Mouse (Mus musculus): ENCODE measurements around the gene Ndufab1. TPM values are rescaled to one million over a fixed set of nuclear protein-coding genes. Genes with fewer than 3 reads are reported as not detected.
"Not testable (repeated sequence)": the region's sequence is repeated elsewhere in the genome, so short reads cannot be mapped to it uniquely, and the experiment has no call there.

The Ndufab1 gene
- polyA plus RNA-seq, 1 experiment = 361 TPM

DNA sequence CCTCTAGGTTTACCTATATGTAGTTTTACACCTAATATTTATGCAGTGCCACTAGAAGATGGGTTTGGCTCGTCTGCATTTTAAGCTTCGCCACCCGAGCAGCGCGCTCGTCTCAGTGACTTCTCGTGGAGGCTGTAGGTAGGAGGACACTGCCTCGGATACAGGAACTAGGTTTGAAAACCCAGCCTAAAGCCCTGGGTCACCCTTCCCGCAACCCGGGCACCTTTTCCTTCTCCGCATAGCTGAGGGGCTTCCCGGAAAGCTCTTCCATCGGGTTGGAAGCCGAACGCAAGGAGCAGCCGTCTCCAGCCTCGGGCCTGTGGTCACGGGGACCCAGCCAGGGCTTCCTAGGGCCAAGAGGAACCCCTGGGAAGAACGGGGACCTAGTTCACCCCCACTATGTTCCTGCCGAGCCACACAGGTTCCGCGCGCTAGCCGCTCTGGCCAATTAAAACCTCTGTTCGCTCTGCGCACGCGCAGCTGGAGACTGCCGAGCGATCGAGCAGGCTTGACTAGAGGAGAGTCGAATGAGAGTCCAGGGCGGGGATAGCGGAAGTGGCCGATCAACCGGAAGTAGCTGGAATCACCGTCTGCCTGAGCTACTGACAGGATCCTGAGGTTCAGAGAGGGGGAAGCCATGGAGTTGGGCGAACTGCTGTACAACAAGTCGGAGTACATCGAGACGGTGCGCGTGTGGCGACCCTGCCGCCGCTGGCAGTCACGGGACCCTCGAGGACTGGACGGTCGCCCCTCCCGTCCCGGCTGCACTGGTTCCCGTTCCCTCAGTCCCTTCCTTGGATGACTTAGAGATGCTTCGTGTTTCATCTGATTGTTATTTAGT lies 31.0 kb upstream of the Ndufab1 start, which contains the start of the genes Palb2 and Dctn5:
TSS of gene Palb2 (minus strand) at position 489 of the 841 bp plus-strand sequence.
TSS of gene Dctn5 (plus strand) at position 545 of the 841 bp plus-strand sequence.
- peaks cover 19% of the 10 kb centered on the region for H3K36me3 ChIP-seq (ENCODE audit: control insufficient read depth, insufficient read depth, low read length)
- peak; percentile 100 for DNase-seq
- H3K4me1 ChIP-seq (replicated peaks; ENCODE audit: control insufficient read depth, insufficient read depth, low read length) = peaks cover 2% of the 10 kb centered on the region; the same call in 1 of the 2 replicates
- TF ChIP-seq CTCF (IDR thresholded peaks at IDR 0.05; ENCODE audit: borderline replicate concordance, control insufficient read depth, extremely low read depth, insufficient read depth, low read length, poor library complexity) = 0 out of 2 replicates have a peak, but pooled peaks have one; percentile 42
- peak; percentile 82 for TF ChIP-seq POLR2A (IDR thresholded peaks at IDR 0.05; ENCODE audit: control insufficient read depth, extremely low read depth, insufficient read depth, low read length, poor library complexity)
- under 1% methylated on average over 54 of the region's 54 CpGs for WGBS
- H3K4me3 ChIP-seq (ENCODE audit: control insufficient read depth, insufficient read depth, low read length) = peak within 1 kb of the TSS; percentile 72
- no peak within 1 kb of the TSS for H3K27ac ChIP-seq (ENCODE audit: control insufficient read depth, insufficient read depth, low read length)
- no peaks in the 10 kb centered on the region for H3K27me3 ChIP-seq (ENCODE audit: control insufficient read depth, insufficient read depth, low read length)

DNA sequence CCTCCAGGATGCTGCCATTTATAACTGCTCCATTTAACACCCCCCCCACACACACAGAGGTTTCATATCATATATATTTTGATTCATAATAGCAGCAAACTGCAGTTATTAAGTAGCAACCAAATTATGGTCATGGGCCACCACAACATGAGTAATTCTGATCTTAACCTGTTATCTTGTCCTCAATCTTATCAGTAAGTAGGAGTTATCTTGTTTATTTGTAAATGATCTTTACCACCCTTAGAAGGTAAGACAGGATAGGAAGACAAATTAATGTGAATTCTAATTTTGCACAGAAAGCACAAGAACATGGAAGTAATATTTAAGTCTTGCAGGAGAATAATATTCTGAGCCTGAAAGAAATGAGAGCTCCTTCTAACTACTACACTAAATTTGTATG lies 30.1 kb upstream of the Ndufab1 start:
- peaks cover 2% of the 10 kb centered on the region; the same call in 1 of the 2 replicates for H3K4me1 ChIP-seq (replicated peaks; ENCODE audit: control insufficient read depth, insufficient read depth, low read length)
- TF ChIP-seq CTCF (IDR thresholded peaks at IDR 0.05; ENCODE audit: borderline replicate concordance, control insufficient read depth, extremely low read depth, insufficient read depth, low read length, poor library complexity) = no peak
- no peak for TF ChIP-seq POLR2A (IDR thresholded peaks at IDR 0.05; ENCODE audit: control insufficient read depth, extremely low read depth, insufficient read depth, low read length, poor library complexity)
- no peak for DNase-seq

DNA sequence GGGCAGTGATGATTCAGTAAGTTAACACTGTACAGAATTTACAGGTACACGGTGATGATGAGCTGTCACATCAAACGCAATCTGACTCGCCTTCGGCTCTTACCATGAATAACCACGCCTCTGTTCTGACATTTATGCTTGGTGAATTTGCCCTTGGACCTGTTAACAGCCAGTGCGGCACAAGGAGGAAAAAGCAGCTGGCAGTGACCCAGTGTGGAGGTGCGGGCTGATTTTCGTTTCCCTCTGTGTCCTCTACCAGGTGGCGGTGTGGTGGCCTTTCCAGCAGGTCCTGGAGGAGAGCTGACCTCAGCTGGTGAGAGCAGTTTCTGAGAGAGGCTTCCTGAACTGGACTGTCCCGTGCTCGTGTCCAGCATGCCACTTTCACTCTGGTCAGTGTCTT lies 25.3 kb upstream of the Ndufab1 start:
- Histone ChIP-seq H3K36me3 (ENCODE audit: control insufficient read depth, insufficient read depth, low read length) (peaks cover 19% of the 10 kb centered on the region), H3K4me1 (replicated peaks; ENCODE audit: control insufficient read depth, insufficient read depth, low read length) (no peaks in the 10 kb centered on the region), H3K27ac (ENCODE audit: control insufficient read depth, insufficient read depth, low read length) (no peak overlapping the region), H3K4me3 (ENCODE audit: control insufficient read depth, insufficient read depth, low read length) (no peak overlapping the region), H3K27me3 (ENCODE audit: control insufficient read depth, insufficient read depth, low read length) (no peaks in the 10 kb centered on the region)
- 97% methylated on average over 11 of the region's 11 CpGs for WGBS
- no peak for TF ChIP-seq CTCF (IDR thresholded peaks at IDR 0.05; ENCODE audit: borderline replicate concordance, control insufficient read depth, extremely low read depth, insufficient read depth, low read length, poor library complexity)
- no peak for TF ChIP-seq POLR2A (IDR thresholded peaks at IDR 0.05; ENCODE audit: control insufficient read depth, extremely low read depth, insufficient read depth, low read length, poor library complexity)
- no peak for DNase-seq

More for the DNA sequence above, 30.1 kb upstream of the Ndufab1 start:
- Histone ChIP-seq H3K27me3 (ENCODE audit: control insufficient read depth, insufficient read depth, low read length) (no peaks in the 10 kb centered on the region), H3K36me3 (ENCODE audit: control insufficient read depth, insufficient read depth, low read length) (peaks cover 18% of the 10 kb centered on the region), H3K27ac (ENCODE audit: control insufficient read depth, insufficient read depth, low read length) (no peak overlapping the region), H3K4me3 (ENCODE audit: control insufficient read depth, insufficient read depth, low read length) (no peak overlapping the region)

DNA sequence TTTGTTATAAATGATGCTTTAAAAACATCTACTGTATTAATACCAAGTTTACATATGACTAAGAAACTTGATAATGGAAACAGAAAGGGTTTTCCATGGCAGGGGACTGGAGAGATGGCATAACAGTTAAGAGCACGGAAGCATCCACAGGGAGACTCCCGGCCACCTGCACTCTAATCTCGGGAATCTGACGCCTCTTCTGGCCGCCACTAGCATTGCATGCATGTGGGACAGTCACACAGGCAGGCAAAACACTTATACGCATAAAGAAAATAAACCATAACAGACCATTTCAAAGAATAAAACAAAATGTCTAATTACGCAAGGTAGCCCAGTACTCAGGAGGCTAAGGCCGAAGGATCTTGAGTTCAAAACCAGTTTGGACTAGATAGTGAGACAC lies 23.9 kb upstream of the Ndufab1 start:
- WGBS = 91% methylated on average over 8 of the region's 8 CpGs
- peaks cover 23% of the 10 kb centered on the region for H3K36me3 ChIP-seq (ENCODE audit: control insufficient read depth, insufficient read depth, low read length)
- TF ChIP-seq CTCF (IDR thresholded peaks at IDR 0.05; ENCODE audit: borderline replicate concordance, control insufficient read depth, extremely low read depth, insufficient read depth, low read length, poor library complexity) (no peak), POLR2A (IDR thresholded peaks at IDR 0.05; ENCODE audit: control insufficient read depth, extremely low read depth, insufficient read depth, low read length, poor library complexity) (no peak)

DNA sequence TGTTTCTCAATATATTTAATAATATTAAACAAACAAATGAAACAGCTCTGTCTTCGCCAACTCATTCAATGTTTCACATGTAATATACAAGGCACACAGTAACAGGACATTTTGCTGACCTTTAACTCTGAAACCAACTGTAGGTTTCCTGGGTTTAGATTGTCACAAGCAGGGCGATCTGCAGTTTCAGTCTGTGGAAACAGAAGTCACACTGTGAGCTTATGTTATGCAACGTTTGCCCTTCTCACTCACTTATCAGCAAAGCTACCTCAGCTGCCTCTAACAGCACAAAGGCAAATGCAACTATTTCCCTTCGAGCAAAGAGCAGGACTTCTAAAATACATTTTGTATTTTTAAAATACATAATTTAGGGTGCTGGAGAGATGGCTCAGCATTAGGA lies 21.8 kb upstream of the Ndufab1 start:
- WGBS = 96% methylated on average over 4 of the region's 4 CpGs
- no peak for DNase-seq

More for the DNA sequence above, 23.9 kb upstream of the Ndufab1 start:
- Histone ChIP-seq H3K4me1 (replicated peaks; ENCODE audit: control insufficient read depth, insufficient read depth, low read length) (no peaks in the 10 kb centered on the region), H3K27me3 (ENCODE audit: control insufficient read depth, insufficient read depth, low read length) (no peaks in the 10 kb centered on the region), H3K27ac (ENCODE audit: control insufficient read depth, insufficient read depth, low read length) (no peak overlapping the region), H3K4me3 (ENCODE audit: control insufficient read depth, insufficient read depth, low read length) (no peak overlapping the region)
- DNase-seq = no peak

DNA sequence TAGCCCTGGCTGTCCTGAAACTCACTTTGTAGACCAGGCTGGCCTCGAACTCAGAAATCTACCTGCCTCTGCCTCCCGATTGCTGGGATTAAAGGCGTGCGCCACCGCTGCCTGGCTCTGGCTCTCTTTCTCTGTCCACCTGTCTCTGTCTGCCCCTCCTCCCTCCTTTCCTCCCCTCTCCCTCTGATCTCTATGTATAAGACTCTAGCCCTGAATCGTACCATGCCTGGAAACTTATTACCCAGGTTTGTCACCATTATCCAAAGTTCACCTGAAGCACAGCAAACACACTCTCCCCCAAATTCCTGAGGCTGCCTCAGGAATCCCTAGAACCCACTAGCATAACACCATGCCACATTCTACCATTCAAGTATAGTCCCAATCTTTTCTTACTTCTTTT lies 6.5 kb upstream of the Ndufab1 start:
- no peak for DNase-seq
- H3K36me3 ChIP-seq (ENCODE audit: control insufficient read depth, insufficient read depth, low read length) = 0 out of 2 replicates have a peak, but pooled peaks cover 6% of the 10 kb centered on the region
- TF ChIP-seq CTCF (IDR thresholded peaks at IDR 0.05; ENCODE audit: borderline replicate concordance, control insufficient read depth, extremely low read depth, insufficient read depth, low read length, poor library complexity) (no peak), POLR2A (IDR thresholded peaks at IDR 0.05; ENCODE audit: control insufficient read depth, extremely low read depth, insufficient read depth, low read length, poor library complexity) (no peak)
- no peak overlapping the region for H3K27ac ChIP-seq (ENCODE audit: control insufficient read depth, insufficient read depth, low read length)
- no peaks in the 10 kb centered on the region for H3K27me3 ChIP-seq (ENCODE audit: control insufficient read depth, insufficient read depth, low read length)
- H3K4me1 ChIP-seq (replicated peaks; ENCODE audit: control insufficient read depth, insufficient read depth, low read length) = no peaks in the 10 kb centered on the region
- H3K4me3 ChIP-seq (ENCODE audit: control insufficient read depth, insufficient read depth, low read length) = no peak overlapping the region
- 97% methylated on average over 6 of the region's 6 CpGs for WGBS

More for the DNA sequence above, 21.8 kb upstream of the Ndufab1 start:
- TF ChIP-seq CTCF (IDR thresholded peaks at IDR 0.05; ENCODE audit: borderline replicate concordance, control insufficient read depth, extremely low read depth, insufficient read depth, low read length, poor library complexity) (no peak), POLR2A (IDR thresholded peaks at IDR 0.05; ENCODE audit: control insufficient read depth, extremely low read depth, insufficient read depth, low read length, poor library complexity) (no peak)
- Histone ChIP-seq H3K36me3 (ENCODE audit: control insufficient read depth, insufficient read depth, low read length) (peaks cover 32% of the 10 kb centered on the region), H3K4me1 (replicated peaks; ENCODE audit: control insufficient read depth, insufficient read depth, low read length) (no peaks in the 10 kb centered on the region), H3K4me3 (ENCODE audit: control insufficient read depth, insufficient read depth, low read length) (no peak overlapping the region), H3K27ac (ENCODE audit: control insufficient read depth, insufficient read depth, low read length) (no peak overlapping the region), H3K27me3 (ENCODE audit: control insufficient read depth, insufficient read depth, low read length) (no peaks in the 10 kb centered on the region)

DNA sequence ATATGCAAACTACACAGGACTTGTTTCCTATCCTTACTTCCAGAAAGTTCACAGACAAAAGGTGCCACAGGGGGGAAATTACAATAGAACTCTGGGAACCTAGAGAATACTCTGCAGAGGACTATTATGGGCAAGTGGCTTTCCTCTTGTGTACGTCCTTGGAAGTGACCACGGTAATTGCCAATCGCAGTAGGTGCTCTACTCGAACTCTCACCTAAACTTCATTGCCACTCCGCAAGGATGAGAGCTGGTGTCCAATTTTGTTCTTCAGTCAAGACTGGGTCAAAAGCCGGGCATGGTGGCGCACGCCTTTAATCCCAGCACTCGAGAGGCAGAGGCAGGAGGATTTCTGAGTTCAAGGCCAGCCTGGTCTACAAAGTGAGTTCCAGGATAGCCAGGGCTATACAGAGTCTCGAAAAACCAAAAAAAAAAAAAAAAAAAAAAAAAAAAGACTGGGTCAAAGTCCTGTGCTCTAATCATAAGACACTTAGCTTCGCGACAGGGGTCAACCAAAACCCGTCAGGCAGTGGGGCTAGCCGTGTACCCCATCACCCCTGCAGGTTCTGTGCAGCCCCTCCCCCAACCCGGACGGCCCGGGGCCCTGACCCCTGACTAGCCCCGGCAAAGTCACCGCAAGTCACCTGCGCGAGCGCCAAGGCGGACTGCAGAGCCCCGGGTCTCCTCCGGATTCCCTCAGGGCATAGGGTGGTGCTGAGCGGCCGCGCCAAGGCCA lies 506 bp downstream of the Ndufab1 start:
- not testable (repeated sequence) for H3K27ac ChIP-seq (ENCODE audit: control insufficient read depth, insufficient read depth, low read length); H3K27me3 ChIP-seq (ENCODE audit: control insufficient read depth, insufficient read depth, low read length); H3K36me3 ChIP-seq (ENCODE audit: control insufficient read depth, insufficient read depth, low read length); DNase-seq; H3K4me1 ChIP-seq (replicated peaks; ENCODE audit: control insufficient read depth, insufficient read depth, low read length)
- 4% methylated on average over 28 of the region's 28 CpGs for WGBS
- H3K4me3 ChIP-seq (ENCODE audit: control insufficient read depth, insufficient read depth, low read length) = peak overlapping the region; percentile 59

Data from thymus, adult 2 months (tissue).